Mouse (Mus musculus): ENCODE data around the gene Dgcr8. TPM values are rescaled to one million over a fixed set of nuclear protein-coding genes. Genes with fewer than 3 reads are reported as not detected.

Dgcr8 gene
- polyA plus RNA-seq (2012; fragmentation: generic; extraction: Trizol): 11.9 TPM

GRCm38 (mm10) chr16:18289067-18289588 lies at the start of gene Dgcr8:
TSS of gene Dgcr8 (minus strand) at chr16:18289246.
- H3K4me2 ChIP-seq (ENCODE audit: low read depth): peak within 1 kb of the TSS; percentile 90
- peak within 1 kb of the TSS; percentile 53 for H3K4me3 ChIP-seq
- no peak for TF ChIP-seq MAX (IDR thresholded peaks at IDR 0.05; ENCODE audit: low read depth)
- no peak for TF ChIP-seq REST (IDR thresholded peaks at IDR 0.05; ENCODE audit: insufficient read depth, insufficient read length)
- TF ChIP-seq SRF (IDR thresholded peaks at IDR 0.05; ENCODE audit: control insufficient read depth, insufficient read length, low read depth): no peak
- peak in 2 of 3 experiments; percentile 55 to 56 for TF ChIP-seq MYOG (IDR thresholded peaks at IDR 0.05; ENCODE audit: control insufficient read depth in 1 of 3, insufficient read depth in 1 of 3, insufficient read length in 2 of 3, low read depth in 2 of 3)
- TF ChIP-seq POLR2A (IDR thresholded peaks at IDR 0.05; ENCODE audit: insufficient read length, low read depth): peak; percentile 62
- TF ChIP-seq E2F4 (IDR thresholded peaks at IDR 0.05; ENCODE audit: insufficient read depth): peak; percentile 77
- TF ChIP-seq MYOD1 (IDR thresholded peaks at IDR 0.05; ENCODE audit: control insufficient read depth in 1 of 3, insufficient read length in 2 of 3, low read depth in 2 of 3): peak in 2 of 3 experiments; percentile 6 to 38
- peak; percentile 39 for TF ChIP-seq POLR2AphosphoS2 (IDR thresholded peaks at IDR 0.05; ENCODE audit: insufficient read length, low read depth)
- TF ChIP-seq CEBPB (IDR thresholded peaks at IDR 0.05; ENCODE audit: insufficient read depth, poor library complexity, severe bottlenecking): no peak
- no peak for TF ChIP-seq TCF12 (IDR thresholded peaks at IDR 0.05; ENCODE audit: insufficient read depth, poor library complexity, severe bottlenecking)
- TF ChIP-seq TCF3 (IDR thresholded peaks at IDR 0.05; ENCODE audit: insufficient read length, low read depth): no peak
- no peak for TF ChIP-seq USF1 (IDR thresholded peaks at IDR 0.05; ENCODE audit: low read depth)
- H3K79me2 ChIP-seq (ENCODE audit: control insufficient read depth, insufficient read depth): peaks cover 44% of the 10 kb centered on the region
- H3ac ChIP-seq (ENCODE audit: control insufficient read depth, insufficient read length): peak within 1 kb of the TSS; percentile 59
- H3K36me3 ChIP-seq (ENCODE audit: control insufficient read depth, insufficient read depth): peaks cover 14% of the 10 kb centered on the region
- H3K27me3 ChIP-seq (ENCODE audit: control insufficient read depth, insufficient read depth, insufficient read length): no peaks in the 10 kb centered on the region

- no peak overlapping the region for H3ac ChIP-seq (ENCODE audit: control insufficient read depth, insufficient read length)
- no peaks in the 10 kb centered on the region for H3K36me3 ChIP-seq (ENCODE audit: control insufficient read depth, insufficient read depth)
- TF ChIP-seq MYOG (IDR thresholded peaks at IDR 0.05; ENCODE audit: control insufficient read depth in 1 of 3, insufficient read depth in 1 of 3, insufficient read length in 2 of 3, low read depth in 2 of 3) (no peak), TCF3 (IDR thresholded peaks at IDR 0.05; ENCODE audit: insufficient read length, low read depth) (no peak), POLR2AphosphoS2 (IDR thresholded peaks at IDR 0.05; ENCODE audit: insufficient read length, low read depth) (no peak), REST (IDR thresholded peaks at IDR 0.05; ENCODE audit: insufficient read depth, insufficient read length) (no peak), USF1 (IDR thresholded peaks at IDR 0.05; ENCODE audit: low read depth) (no peak), MAX (IDR thresholded peaks at IDR 0.05; ENCODE audit: low read depth) (no peak), CEBPB (IDR thresholded peaks at IDR 0.05; ENCODE audit: insufficient read depth, poor library complexity, severe bottlenecking) (no peak), E2F4 (IDR thresholded peaks at IDR 0.05; ENCODE audit: insufficient read depth) (no peak)
- no peaks in the 10 kb centered on the region for H3K27me3 ChIP-seq (ENCODE audit: control insufficient read depth, insufficient read depth, insufficient read length)
- no peak overlapping the region for H3K4me3 ChIP-seq
- no peak overlapping the region for H3K4me2 ChIP-seq (ENCODE audit: low read depth)
- H3K79me2 ChIP-seq (ENCODE audit: control insufficient read depth, insufficient read depth): peaks cover 4% of the 10 kb centered on the region
These were observed 48.2 kb upstream of the Dgcr8 start for GRCm38 (mm10) chr16:18337261-18337660.

GRCm38 (mm10) chr16:18335981-18336380 lies 46.9 kb upstream of the Dgcr8 start:
- Histone ChIP-seq H3K4me2 (ENCODE audit: low read depth) (no peak overlapping the region), H3K36me3 (ENCODE audit: control insufficient read depth, insufficient read depth) (no peaks in the 10 kb centered on the region), H3ac (ENCODE audit: control insufficient read depth, insufficient read length) (no peak overlapping the region), H3K4me3 (no peak overlapping the region), H3K79me2 (ENCODE audit: control insufficient read depth, insufficient read depth) (no peaks in the 10 kb centered on the region), H3K27me3 (ENCODE audit: control insufficient read depth, insufficient read depth, insufficient read length) (no peaks in the 10 kb centered on the region)
- TF ChIP-seq USF1 (IDR thresholded peaks at IDR 0.05; ENCODE audit: low read depth): no peak
- no peak for TF ChIP-seq E2F4 (IDR thresholded peaks at IDR 0.05; ENCODE audit: insufficient read depth)
- TF ChIP-seq MYOG (IDR thresholded peaks at IDR 0.05; ENCODE audit: control insufficient read depth in 1 of 3, insufficient read depth in 1 of 3, insufficient read length in 2 of 3, low read depth in 2 of 3): no peak
- no peak for TF ChIP-seq TCF3 (IDR thresholded peaks at IDR 0.05; ENCODE audit: insufficient read length, low read depth)
- no peak for TF ChIP-seq CEBPB (IDR thresholded peaks at IDR 0.05; ENCODE audit: insufficient read depth, poor library complexity, severe bottlenecking)
- no peak for TF ChIP-seq SRF (IDR thresholded peaks at IDR 0.05; ENCODE audit: control insufficient read depth, insufficient read length, low read depth)
- TF ChIP-seq POLR2AphosphoS2 (IDR thresholded peaks at IDR 0.05; ENCODE audit: insufficient read length, low read depth): no peak
- TF ChIP-seq MYOD1 (IDR thresholded peaks at IDR 0.05; ENCODE audit: control insufficient read depth in 1 of 3, insufficient read length in 2 of 3, low read depth in 2 of 3): no peak
- no peak for TF ChIP-seq REST (IDR thresholded peaks at IDR 0.05; ENCODE audit: insufficient read depth, insufficient read length)
- no peak for TF ChIP-seq POLR2A (IDR thresholded peaks at IDR 0.05; ENCODE audit: insufficient read length, low read depth)
- TF ChIP-seq TCF12 (IDR thresholded peaks at IDR 0.05; ENCODE audit: insufficient read depth, poor library complexity, severe bottlenecking): no peak
- TF ChIP-seq MAX (IDR thresholded peaks at IDR 0.05; ENCODE audit: low read depth): no peak

GRCm38 (mm10) chr16:18333976-18334375 lies 44.9 kb upstream of the Dgcr8 start:
- no peak for TF ChIP-seq REST (IDR thresholded peaks at IDR 0.05; ENCODE audit: insufficient read depth, insufficient read length)
- TF ChIP-seq TCF12 (IDR thresholded peaks at IDR 0.05; ENCODE audit: insufficient read depth, poor library complexity, severe bottlenecking): no peak
- no peak for TF ChIP-seq TCF3 (IDR thresholded peaks at IDR 0.05; ENCODE audit: insufficient read length, low read depth)
- no peak for TF ChIP-seq POLR2A (IDR thresholded peaks at IDR 0.05; ENCODE audit: insufficient read length, low read depth)
- no peak for TF ChIP-seq MYOG (IDR thresholded peaks at IDR 0.05; ENCODE audit: control insufficient read depth in 1 of 3, insufficient read depth in 1 of 3, insufficient read length in 2 of 3, low read depth in 2 of 3)
- TF ChIP-seq CEBPB (IDR thresholded peaks at IDR 0.05; ENCODE audit: insufficient read depth, poor library complexity, severe bottlenecking): no peak
- TF ChIP-seq SRF (IDR thresholded peaks at IDR 0.05; ENCODE audit: control insufficient read depth, insufficient read length, low read depth): no peak
- Histone ChIP-seq H3K36me3 (ENCODE audit: control insufficient read depth, insufficient read depth) (no peaks in the 10 kb centered on the region), H3K27me3 (ENCODE audit: control insufficient read depth, insufficient read depth, insufficient read length) (no peaks in the 10 kb centered on the region), H3ac (ENCODE audit: control insufficient read depth, insufficient read length) (no peak overlapping the region), H3K79me2 (ENCODE audit: control insufficient read depth, insufficient read depth) (no peaks in the 10 kb centered on the region), H3K4me2 (ENCODE audit: low read depth) (no peak overlapping the region), H3K4me3 (no peak overlapping the region)
